Mouse (Mus musculus): ENCODE data around the gene Lcorl. TPM values are rescaled to one million over a fixed set of nuclear protein-coding genes. Genes with fewer than 3 reads are reported as not detected.

Gene Lcorl
- polyA plus RNA-seq, 1 experiment: 25.1 TPM

DNA sequence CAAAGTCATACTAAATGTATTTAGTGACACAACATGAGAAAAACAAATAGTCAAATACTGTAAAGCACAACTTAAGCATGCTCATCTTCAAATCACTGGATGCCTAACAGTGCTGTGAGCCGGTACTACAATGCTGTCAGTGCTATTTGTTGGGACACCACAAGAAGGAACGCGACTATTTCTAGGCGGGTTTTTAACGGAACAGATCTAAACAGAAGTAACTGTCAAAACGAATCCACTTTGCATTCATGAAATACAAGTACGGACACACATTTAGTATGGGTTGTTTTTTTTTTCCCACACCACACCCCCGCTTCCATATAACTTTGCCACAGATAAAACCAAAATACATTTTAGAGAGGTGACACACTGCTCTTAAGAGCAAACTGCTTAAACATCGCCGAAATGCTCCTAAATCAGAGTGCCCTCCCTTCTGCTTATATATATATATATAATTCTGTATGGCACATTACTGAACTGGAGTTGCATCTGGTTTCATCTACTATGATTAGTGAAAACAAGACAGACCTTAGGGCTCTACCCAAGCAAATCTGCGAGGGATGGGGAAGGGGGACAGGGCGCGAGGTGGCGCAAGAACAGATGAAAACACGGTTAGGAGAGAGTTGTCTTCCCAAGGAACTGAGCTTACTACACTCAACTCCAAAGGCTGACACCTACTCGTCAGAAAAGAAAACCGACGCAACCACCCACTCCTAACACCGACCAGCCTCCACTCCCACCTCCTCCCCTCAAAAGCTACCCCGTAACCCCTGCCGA is 1.7 kb downstream of the Lcorl start:
- Histone ChIP-seq H3K27ac (ENCODE audit: insufficient read depth, low read length) (no peak overlapping the region), H3K9me3 (replicated peaks; ENCODE audit: control insufficient read depth, insufficient read depth, low read length, poor library complexity, severe bottlenecking) (no peaks in the 10 kb centered on the region), H3K9ac (ENCODE audit: low read depth, poor library complexity, severe bottlenecking) (no peak overlapping the region), H3K4me1 (ENCODE audit: control insufficient read depth, insufficient read depth, low read length) (no peaks in the 10 kb centered on the region), H3K36me3 (ENCODE audit: control insufficient read depth, insufficient read depth, low read length, poor library complexity, severe bottlenecking) (no peaks in the 10 kb centered on the region), H3K4me3 (ENCODE audit: low read depth, low read length) (peak overlapping the region; percentile 79), H3K27me3 (ENCODE audit: control insufficient read depth, insufficient read depth, low read length, poor library complexity, severe bottlenecking) (no peaks in the 10 kb centered on the region; the same call in 1 of the 2 replicates)
- TF ChIP-seq EP300 (IDR thresholded peaks at IDR 0.05; ENCODE audit: insufficient read depth, low read depth, low read length) (no peak), CTCF (IDR thresholded peaks at IDR 0.05; ENCODE audit: low read depth, low read length) (no peak), POLR2A (IDR thresholded peaks at IDR 0.05; ENCODE audit: insufficient read depth, low read length) (no peak)

DNA sequence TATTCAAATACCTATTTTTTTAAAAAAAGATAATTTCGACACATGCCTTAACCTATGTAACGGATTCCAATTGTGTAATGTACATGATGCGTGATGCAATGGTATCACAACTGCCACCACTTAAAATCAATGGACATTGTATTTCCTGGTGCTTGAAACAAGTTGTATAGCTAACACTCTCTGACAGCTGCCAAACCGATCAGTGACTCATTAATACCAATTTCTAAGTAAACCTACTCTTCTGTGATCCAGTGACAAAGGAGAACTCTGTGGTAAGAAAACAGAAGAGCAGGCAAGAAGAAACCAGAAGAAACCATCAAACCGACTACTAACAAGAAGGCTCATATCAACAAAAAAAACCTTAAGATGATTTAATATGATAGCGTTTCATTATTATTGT is 12.7 kb downstream of the Lcorl start:
- no peak for TF ChIP-seq POLR2A (IDR thresholded peaks at IDR 0.05; ENCODE audit: insufficient read depth, low read length)
- no peak for TF ChIP-seq EP300 (IDR thresholded peaks at IDR 0.05; ENCODE audit: insufficient read depth, low read depth, low read length)
- TF ChIP-seq CTCF (IDR thresholded peaks at IDR 0.05; ENCODE audit: low read depth, low read length): no peak
- H3K27me3 ChIP-seq (ENCODE audit: control insufficient read depth, insufficient read depth, low read length, poor library complexity, severe bottlenecking): no peaks in the 10 kb centered on the region
- H3K36me3 ChIP-seq (ENCODE audit: control insufficient read depth, insufficient read depth, low read length, poor library complexity, severe bottlenecking): no peaks in the 10 kb centered on the region
- H3K9me3 ChIP-seq (replicated peaks; ENCODE audit: control insufficient read depth, insufficient read depth, low read length, poor library complexity, severe bottlenecking): no peaks in the 10 kb centered on the region
- no peak overlapping the region for H3K4me3 ChIP-seq (ENCODE audit: low read depth, low read length)
- no peak overlapping the region for H3K9ac ChIP-seq (ENCODE audit: low read depth, poor library complexity, severe bottlenecking)
- H3K4me1 ChIP-seq (ENCODE audit: control insufficient read depth, insufficient read depth, low read length): no peaks in the 10 kb centered on the region
- no peak overlapping the region for H3K27ac ChIP-seq (ENCODE audit: insufficient read depth, low read length)

- no peak overlapping the region for H3K9ac ChIP-seq (ENCODE audit: low read depth, poor library complexity, severe bottlenecking)
- H3K9me3 ChIP-seq (replicated peaks; ENCODE audit: control insufficient read depth, insufficient read depth, low read length, poor library complexity, severe bottlenecking): no peaks in the 10 kb centered on the region
- TF ChIP-seq CTCF (IDR thresholded peaks at IDR 0.05; ENCODE audit: low read depth, low read length): no peak
- no peak for TF ChIP-seq EP300 (IDR thresholded peaks at IDR 0.05; ENCODE audit: insufficient read depth, low read depth, low read length)
- TF ChIP-seq POLR2A (IDR thresholded peaks at IDR 0.05; ENCODE audit: insufficient read depth, low read length): no peak
- H3K27ac ChIP-seq (ENCODE audit: insufficient read depth, low read length): no peak overlapping the region
- no peaks in the 10 kb centered on the region for H3K4me1 ChIP-seq (ENCODE audit: control insufficient read depth, insufficient read depth, low read length)
- H3K27me3 ChIP-seq (ENCODE audit: control insufficient read depth, insufficient read depth, low read length, poor library complexity, severe bottlenecking): no peaks in the 10 kb centered on the region
- no peak overlapping the region for H3K4me3 ChIP-seq (ENCODE audit: low read depth, low read length)
- no peaks in the 10 kb centered on the region for H3K36me3 ChIP-seq (ENCODE audit: control insufficient read depth, insufficient read depth, low read length, poor library complexity, severe bottlenecking)
Observed at GRCm38 (mm10) chr5:45835131-45835530, 22.3 kb downstream of the Lcorl start.

DNA sequence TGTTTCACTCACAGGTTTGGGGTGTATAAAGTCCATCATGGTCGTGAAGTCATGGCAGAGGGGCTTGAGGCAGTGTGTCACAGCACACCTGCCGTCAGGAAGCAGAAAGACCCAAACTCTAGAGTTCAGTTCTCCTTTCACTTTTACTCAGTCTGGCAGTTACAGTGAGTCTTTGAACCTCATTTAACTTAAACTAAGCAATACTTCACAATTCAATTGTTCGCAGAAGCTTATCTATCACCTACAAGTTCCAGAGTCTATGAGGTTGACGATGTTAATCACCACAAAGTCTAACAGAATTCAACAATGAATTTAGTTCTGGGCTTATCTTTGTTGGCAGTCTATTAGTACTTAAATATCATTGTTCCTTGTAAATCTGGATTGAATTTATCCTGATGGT is 45.9 kb downstream of the Lcorl start:
- Histone ChIP-seq H3K36me3 (ENCODE audit: control insufficient read depth, insufficient read depth, low read length, poor library complexity, severe bottlenecking) (no peaks in the 10 kb centered on the region), H3K27ac (ENCODE audit: insufficient read depth, low read length) (no peak overlapping the region), H3K9ac (ENCODE audit: low read depth, poor library complexity, severe bottlenecking) (no peak overlapping the region), H3K27me3 (ENCODE audit: control insufficient read depth, insufficient read depth, low read length, poor library complexity, severe bottlenecking) (no peaks in the 10 kb centered on the region), H3K4me3 (ENCODE audit: low read depth, low read length) (no peak overlapping the region), H3K9me3 (replicated peaks; ENCODE audit: control insufficient read depth, insufficient read depth, low read length, poor library complexity, severe bottlenecking) (peaks cover 13% of the 10 kb centered on the region), H3K4me1 (ENCODE audit: control insufficient read depth, insufficient read depth, low read length) (no peaks in the 10 kb centered on the region)
- no peak for TF ChIP-seq POLR2A (IDR thresholded peaks at IDR 0.05; ENCODE audit: insufficient read depth, low read length)
- no peak for TF ChIP-seq CTCF (IDR thresholded peaks at IDR 0.05; ENCODE audit: low read depth, low read length)
- no peak for TF ChIP-seq EP300 (IDR thresholded peaks at IDR 0.05; ENCODE audit: insufficient read depth, low read depth, low read length)

GRCm38 (mm10) chr5:45791864-45792263 is 65.6 kb downstream of the Lcorl start:
- Histone ChIP-seq H3K36me3 (ENCODE audit: control insufficient read depth, insufficient read depth, low read length, poor library complexity, severe bottlenecking) (no peaks in the 10 kb centered on the region), H3K27ac (ENCODE audit: insufficient read depth, low read length) (no peak overlapping the region), H3K4me3 (ENCODE audit: low read depth, low read length) (no peak overlapping the region), H3K27me3 (ENCODE audit: control insufficient read depth, insufficient read depth, low read length, poor library complexity, severe bottlenecking) (no peaks in the 10 kb centered on the region), H3K9ac (ENCODE audit: low read depth, poor library complexity, severe bottlenecking) (no peak overlapping the region), H3K4me1 (ENCODE audit: control insufficient read depth, insufficient read depth, low read length) (no peaks in the 10 kb centered on the region), H3K9me3 (replicated peaks; ENCODE audit: control insufficient read depth, insufficient read depth, low read length, poor library complexity, severe bottlenecking) (no peaks in the 10 kb centered on the region)
- TF ChIP-seq POLR2A (IDR thresholded peaks at IDR 0.05; ENCODE audit: insufficient read depth, low read length) (no peak), EP300 (IDR thresholded peaks at IDR 0.05; ENCODE audit: insufficient read depth, low read depth, low read length) (no peak), CTCF (IDR thresholded peaks at IDR 0.05; ENCODE audit: low read depth, low read length) (no peak)

DNA sequence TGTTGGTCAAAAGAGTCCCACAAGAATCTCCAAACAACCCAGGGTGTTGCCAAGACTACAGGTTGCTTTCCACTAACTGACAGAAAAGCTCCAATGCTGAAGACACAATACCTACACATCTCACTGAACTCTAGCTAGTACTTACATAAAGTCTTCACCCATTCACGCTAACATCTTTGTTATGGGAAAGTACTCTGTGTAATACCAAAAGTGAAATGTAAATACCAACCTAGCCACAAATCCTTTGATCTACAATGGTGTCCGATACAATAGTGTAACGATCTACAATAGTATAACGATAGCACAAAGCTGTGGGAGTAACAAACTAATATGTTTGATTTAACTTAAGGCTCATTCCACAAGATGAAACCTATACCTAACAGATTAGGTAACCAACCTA is 67.2 kb downstream of the Lcorl start:
- no peaks in the 10 kb centered on the region for H3K9me3 ChIP-seq (replicated peaks; ENCODE audit: control insufficient read depth, insufficient read depth, low read length, poor library complexity, severe bottlenecking)
- no peak for TF ChIP-seq POLR2A (IDR thresholded peaks at IDR 0.05; ENCODE audit: insufficient read depth, low read length)
- TF ChIP-seq CTCF (IDR thresholded peaks at IDR 0.05; ENCODE audit: low read depth, low read length): no peak
- no peak for TF ChIP-seq EP300 (IDR thresholded peaks at IDR 0.05; ENCODE audit: insufficient read depth, low read depth, low read length)
- no peaks in the 10 kb centered on the region for H3K27me3 ChIP-seq (ENCODE audit: control insufficient read depth, insufficient read depth, low read length, poor library complexity, severe bottlenecking)
- no peaks in the 10 kb centered on the region for H3K36me3 ChIP-seq (ENCODE audit: control insufficient read depth, insufficient read depth, low read length, poor library complexity, severe bottlenecking)
- H3K4me3 ChIP-seq (ENCODE audit: low read depth, low read length): no peak overlapping the region
- no peak overlapping the region for H3K27ac ChIP-seq (ENCODE audit: insufficient read depth, low read length)
- H3K4me1 ChIP-seq (ENCODE audit: control insufficient read depth, insufficient read depth, low read length): no peaks in the 10 kb centered on the region
- no peak overlapping the region for H3K9ac ChIP-seq (ENCODE audit: low read depth, poor library complexity, severe bottlenecking)
